Mouse (Mus musculus): ENCODE results near the gene Tenm4.

Tenm4 gene

DNA sequence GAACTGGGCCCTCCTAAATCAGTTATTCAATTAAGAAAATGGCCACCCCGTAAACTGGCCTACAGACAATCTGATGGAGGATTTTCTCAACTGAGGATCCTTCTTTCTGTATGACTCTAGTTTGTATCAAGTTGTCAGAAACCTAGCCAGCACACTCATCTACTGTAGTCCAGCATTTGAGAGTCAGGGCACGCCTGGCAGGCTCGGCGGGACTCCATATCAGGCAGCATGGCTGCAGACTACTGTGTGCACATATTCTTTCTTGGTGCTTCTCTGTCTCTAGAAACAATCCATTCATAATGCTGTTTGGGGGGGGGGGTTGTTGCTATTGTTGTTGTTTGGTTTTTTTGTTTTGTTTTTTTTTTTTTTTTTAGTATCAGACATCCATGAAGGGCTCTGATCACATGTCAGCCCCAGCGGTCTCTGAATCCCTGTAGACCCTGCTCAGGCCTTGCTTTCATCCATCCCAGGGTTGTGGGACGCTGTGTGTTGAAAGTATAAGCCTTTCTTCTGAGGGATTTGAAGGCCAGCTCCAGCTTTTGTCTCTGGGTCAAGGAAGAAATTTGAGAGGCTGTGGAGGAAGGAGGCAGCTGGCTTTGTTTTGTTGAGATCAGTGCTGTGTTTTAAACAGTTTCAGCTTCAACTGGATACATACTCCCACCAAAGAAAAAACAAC lies 220.9 kb downstream of the Tenm4 start:
- ATAC-seq (ENCODE audit: insufficient number of reproducible peaks, low FRiP score, low TSS enrichment), result no peak

- ATAC-seq (ENCODE audit: insufficient number of reproducible peaks, low FRiP score, low TSS enrichment), result no peak
These were observed 221.6 kb downstream of the Tenm4 start for GRCm38 (mm10) chr7:96392600-96392999.

DNA sequence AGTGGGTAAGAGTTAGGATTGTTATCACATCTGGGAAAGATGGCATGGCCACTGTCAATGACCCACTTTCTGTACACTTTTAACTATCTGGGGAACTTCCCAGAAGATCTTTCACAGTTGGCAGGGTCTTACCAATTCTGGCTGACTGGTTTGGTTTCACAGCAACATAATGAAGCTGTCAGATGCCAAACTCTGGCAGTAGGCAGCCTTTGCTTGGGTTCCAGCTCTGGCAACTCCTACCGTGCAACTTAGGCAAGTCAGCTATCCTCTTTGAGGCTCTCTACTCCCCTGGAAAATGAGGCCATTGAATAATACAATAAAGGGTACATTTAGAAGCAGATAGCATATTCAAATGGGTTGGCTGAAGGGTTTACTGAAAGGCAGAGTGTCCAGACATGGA lies 226.9 kb downstream of the Tenm4 start:
- ATAC-seq (ENCODE audit: insufficient number of reproducible peaks, low FRiP score, low TSS enrichment), result no peak

DNA sequence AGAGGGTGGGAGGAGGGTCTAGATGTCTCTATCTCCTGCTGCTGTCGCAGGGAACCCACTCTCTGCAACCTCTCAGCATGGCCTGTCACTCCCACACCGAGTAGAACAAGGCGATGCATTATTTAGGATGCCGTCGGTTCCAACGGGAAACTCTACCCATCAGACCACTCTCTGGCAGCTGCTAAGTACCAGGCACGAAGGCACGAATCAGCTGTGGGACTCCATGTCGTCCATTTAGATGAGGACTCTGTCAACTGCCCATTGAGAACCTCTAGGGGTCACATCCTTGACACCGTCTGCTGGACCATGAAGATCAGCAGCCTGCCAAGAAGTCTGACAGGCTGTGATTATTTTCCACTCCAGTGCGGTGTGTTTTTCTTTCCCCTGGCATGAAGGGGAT lies 229.4 kb downstream of the Tenm4 start:
- no peak for ATAC-seq (ENCODE audit: insufficient number of reproducible peaks, low FRiP score, low TSS enrichment)

DNA sequence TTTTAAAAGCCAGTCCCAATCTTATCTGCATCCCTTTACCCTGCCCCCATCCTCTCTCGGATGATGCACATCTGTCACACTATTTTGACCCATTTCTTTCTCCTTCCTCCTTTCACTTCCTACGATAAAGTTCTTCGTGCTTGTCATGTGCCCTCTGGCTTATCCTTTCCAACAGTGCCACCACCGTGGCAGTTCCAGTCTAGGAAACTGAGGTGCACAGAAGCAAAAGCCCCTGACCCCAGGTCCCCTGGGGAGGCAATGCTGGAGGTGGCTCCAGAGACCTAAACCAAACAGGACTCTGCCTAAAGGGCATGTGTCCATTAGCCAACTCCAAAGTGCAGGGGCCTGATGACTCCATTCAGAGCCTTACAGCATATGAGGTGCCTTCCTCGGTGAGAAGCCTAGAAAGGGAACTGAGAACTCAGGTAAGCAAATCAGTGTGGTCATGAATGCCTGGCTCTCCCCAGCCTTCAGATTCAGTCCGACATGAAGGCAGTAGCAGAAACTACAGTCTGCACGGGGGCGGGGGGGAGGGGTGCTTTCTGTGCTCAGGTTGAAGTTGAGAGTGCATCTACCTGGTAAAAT lies 235.7 kb downstream of the Tenm4 start:
- ATAC-seq (ENCODE audit: insufficient number of reproducible peaks, low FRiP score, low TSS enrichment), result no peak

- no peak for ATAC-seq (ENCODE audit: insufficient number of reproducible peaks, low FRiP score, low TSS enrichment)
These were observed 237.3 kb downstream of the Tenm4 start for GRCm38 (mm10) chr7:96408161-96408889.

DNA sequence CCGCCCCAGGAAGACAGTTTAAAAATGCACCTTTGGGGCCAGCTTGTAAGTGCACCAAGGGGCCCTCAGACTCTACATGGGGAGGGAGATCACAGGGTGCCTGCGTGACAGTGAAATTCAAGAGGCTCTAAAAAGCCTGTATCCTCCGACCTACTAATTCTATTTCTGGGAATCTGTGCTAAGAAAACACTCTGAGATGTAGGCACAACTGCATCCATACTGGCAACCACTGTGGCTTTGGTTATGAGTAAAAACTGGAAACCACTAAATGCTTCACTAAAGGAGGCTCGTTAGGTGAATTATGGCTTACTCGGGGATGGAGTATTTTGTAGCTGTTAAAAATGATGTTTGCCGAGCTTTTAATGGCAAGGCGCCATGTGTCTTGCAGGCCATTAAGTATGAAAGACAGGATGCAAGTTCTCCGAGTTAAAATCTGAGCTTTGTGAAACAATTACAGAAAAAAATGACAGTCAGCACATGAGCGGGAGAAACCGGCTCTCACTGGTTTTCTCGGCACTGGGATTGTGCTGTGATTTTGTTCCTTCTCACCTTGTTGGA lies 238.4 kb downstream of the Tenm4 start:
- no peak for ATAC-seq (ENCODE audit: insufficient number of reproducible peaks, low FRiP score, low TSS enrichment)

- ATAC-seq (ENCODE audit: insufficient number of reproducible peaks, low FRiP score, low TSS enrichment), result no peak
These were observed 242.8 kb downstream of the Tenm4 start for GRCm38 (mm10) chr7:96413822-96414221.

DNA sequence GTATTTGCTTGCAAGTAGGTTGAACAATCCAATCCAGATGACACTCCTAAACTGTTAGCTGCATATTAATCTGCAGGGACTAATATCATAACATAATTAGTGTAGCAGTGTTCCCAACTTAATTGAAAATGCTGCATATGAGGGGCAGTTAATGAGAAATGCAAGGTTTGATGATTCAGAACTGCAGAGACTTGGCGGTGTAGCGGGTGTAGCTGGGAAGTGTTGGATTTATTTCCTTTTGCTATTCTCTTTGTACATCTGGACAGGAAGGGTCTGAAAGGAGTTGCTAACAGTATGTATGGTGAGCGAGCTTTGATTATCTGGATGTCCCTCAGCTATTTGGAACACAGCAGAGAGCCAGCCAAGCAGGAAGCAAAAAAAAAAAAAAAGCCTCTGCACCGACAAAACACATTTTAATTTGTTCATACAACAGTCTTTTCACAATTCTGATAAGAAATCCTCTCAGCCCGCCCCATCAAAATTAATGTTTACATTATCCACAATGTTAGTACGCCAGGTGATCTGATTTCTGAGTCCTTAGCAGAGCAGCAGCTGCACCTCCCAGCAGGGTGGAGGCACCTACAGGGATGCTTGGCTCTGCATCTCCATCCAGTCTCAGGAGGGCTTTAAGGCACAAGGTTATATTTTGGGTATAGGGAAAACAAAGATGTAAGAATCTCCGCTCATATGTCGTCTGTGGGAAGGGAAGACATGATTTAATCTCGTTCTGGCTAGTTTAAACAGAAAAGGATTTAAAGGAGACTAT lies 243.4 kb downstream of the Tenm4 start:
- ATAC-seq (ENCODE audit: insufficient number of reproducible peaks, low FRiP score, low TSS enrichment), result 0 out of 2 replicates have a peak, but pooled peaks have one; percentile 21

GRCm38 (mm10) chr7:96417251-96418004 lies 246.4 kb downstream of the Tenm4 start:
- ATAC-seq (ENCODE audit: insufficient number of reproducible peaks, low FRiP score, low TSS enrichment), result peak; percentile 54

- no peak for ATAC-seq (ENCODE audit: insufficient number of reproducible peaks, low FRiP score, low TSS enrichment)
These were observed 247.1 kb downstream of the Tenm4 start for GRCm38 (mm10) chr7:96418146-96418545.

GRCm38 (mm10) chr7:96420045-96420444 lies 249.0 kb downstream of the Tenm4 start:
- no peak for ATAC-seq (ENCODE audit: insufficient number of reproducible peaks, low FRiP score, low TSS enrichment)

DNA sequence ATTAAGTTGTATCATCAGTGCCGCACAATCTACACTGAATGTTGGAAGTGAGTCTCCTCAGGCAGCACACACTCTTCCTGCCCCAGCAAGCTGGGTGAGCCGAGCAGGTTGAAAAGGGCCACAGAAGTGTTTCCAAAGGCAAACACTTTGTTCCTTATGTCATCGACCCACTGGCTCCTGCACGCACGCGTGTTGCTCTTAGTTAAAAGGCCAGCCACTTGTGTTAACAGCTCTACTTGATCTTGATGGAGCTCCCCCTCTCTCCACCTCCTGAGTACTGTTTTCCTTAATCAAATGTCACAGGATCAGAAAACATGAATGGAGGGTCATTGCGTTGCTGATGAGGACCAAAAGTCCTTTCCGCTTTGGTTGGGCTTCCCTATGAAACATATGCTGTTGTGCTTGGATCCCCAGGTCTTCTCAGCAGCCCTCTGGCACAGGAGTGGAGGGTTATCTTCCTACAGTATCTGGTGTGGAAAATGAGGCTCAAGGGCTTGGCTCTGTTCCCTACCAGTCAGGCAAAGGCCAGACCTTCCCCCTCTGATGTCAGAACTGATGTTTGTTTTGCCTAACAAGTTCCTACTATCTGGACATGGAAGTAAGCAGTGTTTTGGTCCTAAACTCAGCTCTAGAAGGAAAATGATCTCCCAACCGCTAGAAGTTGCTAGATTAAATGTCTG lies 250.0 kb downstream of the Tenm4 start:
- no peak for ATAC-seq (ENCODE audit: insufficient number of reproducible peaks, low FRiP score, low TSS enrichment)

- ATAC-seq (ENCODE audit: insufficient number of reproducible peaks, low FRiP score, low TSS enrichment), result no peak
These were observed 255.9 kb downstream of the Tenm4 start for GRCm38 (mm10) chr7:96426954-96427353.

DNA sequence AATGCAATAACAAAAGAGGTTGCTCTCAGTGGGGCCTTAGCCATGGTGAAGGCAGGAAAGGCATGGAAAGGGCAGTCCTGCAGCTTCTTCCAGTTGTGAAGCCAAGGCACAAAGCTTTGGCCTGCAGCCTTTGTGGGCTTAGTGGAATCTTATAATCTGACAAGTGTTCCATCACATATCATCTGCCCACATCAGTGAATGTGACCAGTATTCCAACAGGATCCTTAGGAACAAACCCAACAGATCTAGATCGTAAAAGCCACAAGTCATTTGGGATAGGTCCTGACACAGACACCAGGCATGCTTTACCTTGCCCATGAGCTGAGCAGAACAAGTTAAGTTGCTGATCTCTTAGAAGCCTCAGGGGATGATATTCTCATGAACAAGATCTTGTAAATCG lies 262.3 kb downstream of the Tenm4 start:
- ATAC-seq (ENCODE audit: insufficient number of reproducible peaks, low FRiP score, low TSS enrichment), result no peak

GRCm38 (mm10) chr7:96438392-96438791 lies 267.3 kb downstream of the Tenm4 start:
- no peak for ATAC-seq (ENCODE audit: insufficient number of reproducible peaks, low FRiP score, low TSS enrichment)

GRCm38 (mm10) chr7:96440161-96440707 lies 269.2 kb downstream of the Tenm4 start:
- ATAC-seq (ENCODE audit: insufficient number of reproducible peaks, low FRiP score, low TSS enrichment), result no peak

DNA sequence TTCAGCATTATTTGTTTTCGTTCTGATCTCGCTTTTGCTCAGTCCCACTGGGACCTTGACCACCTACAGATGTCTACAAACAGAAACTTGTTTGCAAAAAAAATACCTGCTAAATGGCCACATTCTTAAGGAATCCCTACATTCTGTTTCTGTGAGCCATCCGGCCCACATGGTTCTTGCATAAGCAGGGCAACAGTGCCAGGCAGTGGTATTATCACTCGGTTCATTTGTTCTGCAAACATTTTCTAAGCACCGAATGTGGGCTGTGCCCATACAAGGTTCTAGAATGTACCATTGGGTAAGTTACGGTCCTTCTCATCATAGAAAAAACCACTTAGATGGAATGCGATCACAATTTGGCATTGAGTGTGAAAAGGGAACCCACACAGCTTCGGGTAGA lies 274.7 kb downstream of the Tenm4 start:
- no peak for ATAC-seq (ENCODE audit: insufficient number of reproducible peaks, low FRiP score, low TSS enrichment)

DNA sequence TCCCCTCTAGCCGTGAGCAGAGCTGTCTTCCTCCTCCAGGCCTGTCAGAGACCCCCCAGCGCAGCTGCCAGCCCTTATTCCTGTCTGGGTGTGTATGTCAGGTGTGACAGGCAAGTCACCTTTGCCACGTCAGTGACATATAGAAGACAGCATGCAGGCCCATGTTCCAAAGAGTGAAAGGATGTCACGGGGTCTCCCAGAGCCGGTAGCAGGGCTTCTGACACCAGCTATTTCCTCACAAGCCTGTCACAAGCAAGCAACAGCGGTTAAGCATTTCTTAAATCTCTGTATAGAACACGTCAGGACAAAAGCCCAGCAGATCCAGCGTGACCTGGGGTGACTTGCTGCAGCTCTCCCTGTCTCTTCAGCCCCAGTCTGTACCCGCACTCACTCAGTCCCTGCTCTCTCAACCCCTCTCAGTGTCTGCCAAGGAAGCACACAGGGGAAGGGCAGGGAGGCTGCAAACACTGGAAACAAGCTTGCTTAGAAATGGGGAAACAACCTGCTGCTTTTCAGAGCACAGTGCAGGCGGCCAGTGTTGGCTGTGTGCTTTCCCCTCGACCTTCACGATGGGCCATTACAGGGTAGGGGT lies 276.9 kb downstream of the Tenm4 start:
- no peak for ATAC-seq (ENCODE audit: insufficient number of reproducible peaks, low FRiP score, low TSS enrichment)
